Mouse (Mus musculus): Measurements from ENCODE around the gene A630001G21Rik.

DNA sequence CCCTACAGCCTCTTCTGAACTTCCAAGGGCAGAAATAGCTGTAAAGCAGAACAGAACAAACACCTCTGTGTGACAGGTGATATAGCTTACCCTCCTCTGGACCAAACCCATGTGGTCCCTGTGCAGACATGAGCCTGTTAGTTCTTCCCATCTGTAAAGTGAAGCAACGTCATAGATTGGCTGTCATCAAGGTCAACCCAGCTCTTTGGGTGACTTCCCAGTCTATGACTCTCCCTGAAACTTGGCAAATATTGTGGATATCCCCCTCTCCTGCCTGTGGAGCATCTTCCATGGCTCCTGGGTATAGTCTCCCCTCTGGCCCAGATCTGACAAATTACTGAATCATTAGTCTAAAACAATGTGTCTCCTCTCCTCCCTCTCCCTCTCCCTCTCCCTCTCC lies 86.2 kb downstream of the A630001G21Rik start:
- no peak for TF ChIP-seq CTCF (IDR thresholded peaks at IDR 0.05; ENCODE audit: low read depth)
- no peak for TF ChIP-seq EP300 (IDR thresholded peaks at IDR 0.05; ENCODE audit: low read depth)
